8 mouse cellular contexts compared by ENCODE assay signal in the genomic region with DNA sequence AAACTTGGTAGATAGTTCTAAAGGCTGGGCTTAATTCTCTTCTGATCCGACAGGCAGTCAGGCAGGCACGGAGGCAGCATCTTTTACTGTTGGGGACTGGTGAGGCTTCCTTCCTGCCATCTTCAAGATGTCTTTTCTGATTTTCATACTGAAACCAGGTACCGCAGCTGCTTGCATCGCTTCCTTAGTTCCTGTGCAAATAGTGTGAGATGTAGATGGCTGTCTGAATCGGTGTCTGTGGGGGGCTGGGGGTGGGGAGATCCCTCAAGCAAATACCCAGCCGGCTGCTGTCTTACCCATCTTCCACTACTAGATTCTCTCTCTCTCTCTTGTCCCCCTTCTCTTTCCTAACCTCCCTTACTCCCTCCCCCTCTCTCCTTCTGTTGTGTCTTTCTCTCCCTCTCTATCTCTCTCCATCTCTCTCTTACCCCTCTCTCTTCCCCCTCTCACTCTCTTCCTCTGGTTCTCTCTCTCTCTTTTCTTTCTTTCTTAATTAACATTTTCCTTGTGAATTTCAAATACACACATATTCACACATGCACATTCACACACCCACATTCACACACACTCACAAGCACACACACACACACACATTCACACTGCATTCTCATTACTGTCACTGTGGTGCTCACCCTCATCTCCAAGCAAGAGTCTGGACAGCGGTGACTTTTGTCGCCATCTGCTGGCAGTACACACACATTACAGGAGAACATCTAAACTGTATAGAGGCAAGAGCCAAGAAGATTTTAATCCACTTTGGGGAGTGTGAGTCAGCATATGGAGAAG.
DNase-seq lines count a peak whose midpoint lies in the region; ATAC-seq and TF ChIP-seq lines count a peak whose summit lies in the region.

No protein-coding gene starts in this region.

- no peak overlapping the region for H3K4me2 ChIP-seq in forebrain, postnatal 0 days (ENCODE audit: low read depth)
- H3K4me2 ChIP-seq in intestine, embryonic 14.5 days (ENCODE audit: low read length) = no peak overlapping the region

- H3K27me3 ChIP-seq in forebrain, postnatal 0 days (ENCODE audit: insufficient read depth, low read length) = no peaks in the 10 kb centered on the region
- H3K27me3 ChIP-seq in intestine, embryonic 14.5 days (replicated peaks; ENCODE audit: control insufficient read depth, insufficient read depth, low read length) = no peaks in the 10 kb centered on the region
- no peaks in the 10 kb centered on the region for H3K27me3 ChIP-seq in midbrain, embryonic 10.5 days (ENCODE audit: low read depth, poor library complexity, severe bottlenecking)

- no peak overlapping the region for H3K9ac ChIP-seq in forebrain, postnatal 0 days
- H3K9ac ChIP-seq in intestine, embryonic 14.5 days (ENCODE audit: low read length) = no peak overlapping the region

- no peaks in the 10 kb centered on the region for H3K9me3 ChIP-seq in forebrain, postnatal 0 days (ENCODE audit: low read length)
- no peaks in the 10 kb centered on the region for H3K9me3 ChIP-seq in intestine, embryonic 14.5 days (ENCODE audit: control insufficient read depth, low read length)
- no peaks in the 10 kb centered on the region for H3K9me3 ChIP-seq in midbrain, embryonic 10.5 days (replicated peaks)

- H3K27ac ChIP-seq in forebrain, postnatal 0 days (ENCODE audit: low read depth, low read length) = no peak overlapping the region; the same call in 1 of the 2 replicates
- H3K27ac ChIP-seq in intestine, embryonic 14.5 days (ENCODE audit: low read depth) = no peak overlapping the region
- H3K27ac ChIP-seq in left cerebral cortex, adult 2 months = no peak overlapping the region; the same call in 1 of the 2 replicates
- H3K27ac ChIP-seq in midbrain, embryonic 10.5 days (replicated peaks) = no peak overlapping the region

- H3K36me3 ChIP-seq in forebrain, postnatal 0 days (ENCODE audit: insufficient read depth) = no peaks in the 10 kb centered on the region
- no peaks in the 10 kb centered on the region for H3K36me3 ChIP-seq in intestine, embryonic 14.5 days (ENCODE audit: control insufficient read depth, insufficient read depth, low read length)
- no peaks in the 10 kb centered on the region for H3K36me3 ChIP-seq in midbrain, embryonic 10.5 days

- ATAC-seq in forebrain, postnatal 0 days = peak; percentile 94
- ATAC-seq in intestine, embryonic 14.5 days (replicated peaks; ENCODE audit: low FRiP score, low TSS enrichment, low read depth) = no peak; the same call in 1 of the 2 replicates

- 59% methylated on average over 8 of the region's 8 CpGs for WGBS in forebrain, postnatal 0 days
- 70% methylated on average over 8 of the region's 8 CpGs for WGBS in intestine, embryonic 14.5 days
- WGBS in midbrain, embryonic 10.5 days = 68% methylated on average over 8 of the region's 8 CpGs

- peak; percentile 99 for TF ChIP-seq CTCF in forebrain, postnatal 0 days (IDR thresholded peaks at IDR 0.05; ENCODE audit: low read depth)
- peak; percentile 90 for TF ChIP-seq CTCF in left cerebral cortex, adult 2 months (IDR thresholded peaks at IDR 0.05)

- H3K4me1 ChIP-seq in forebrain, postnatal 0 days (ENCODE audit: insufficient read depth) = no peaks in the 10 kb centered on the region
- no peaks in the 10 kb centered on the region for H3K4me1 ChIP-seq in intestine, embryonic 14.5 days (replicated peaks; ENCODE audit: control insufficient read depth, insufficient read depth, low read length)
- no peaks in the 10 kb centered on the region for H3K4me1 ChIP-seq in midbrain, embryonic 10.5 days

- intact Hi-C loops in left cerebral cortex, adult 2 months (cut with DNase I) = loop anchor here (1.0 to 5.0 kb wide), 5 partner anchors 22 to 541 kb away; a partner anchor contains a TSS

- no peak overlapping the region for H3K4me3 ChIP-seq in forebrain, postnatal 0 days (ENCODE audit: low read depth, low read length)
- no peak overlapping the region for H3K4me3 ChIP-seq in intestine, embryonic 14.5 days (ENCODE audit: low read depth, low read length)
- no peak overlapping the region for H3K4me3 ChIP-seq in left cerebral cortex, adult 2 months
- H3K4me3 ChIP-seq in midbrain, embryonic 10.5 days = no peak overlapping the region

- peak; percentile 54 for DNase-seq in gastrocnemius, adult 18-20 months (ENCODE audit: low spot score)
- DNase-seq in gastrocnemius, postnatal 25 days = no peak
- DNase-seq in cerebellum, adult 11-12 months = peak; percentile 28
- DNase-seq in forebrain, postnatal 0 days = peak; percentile 91
- peak; percentile 80 for DNase-seq in intestine, embryonic 14.5 days (ENCODE audit: low spot score)
- peak; percentile 84 to 86 for DNase-seq in left cerebral cortex, adult 2 months (ENCODE audit: extremely low spot score in 1 of 2, low spot score in 2 of 2)
- DNase-seq in midbrain, embryonic 10.5 days (ENCODE audit: low spot score) = peak; percentile 71
- peak; percentile 79 for DNase-seq in right cerebral cortex, postnatal 4 days
